Mouse (Mus musculus) cortical plate, adult 2 months (tissue): ENCODE data around the gene Crhr2. TPM values are rescaled to one million over a fixed set of nuclear protein-coding genes. Genes with fewer than 3 reads are reported as not detected.

Experiments
- H3K27ac ChIP-seq: fragments of 200-500 bp; 2 replicates; pipeline ENCODE4 v1.5.1; 2012; ENCODE audit warnings: low read length, control low read depth, inconsistent platforms; ENCODE audit not compliant: insufficient read depth
- H3K4me1 ChIP-seq: fragments of 200-500 bp; 2 replicates; pipeline ENCODE4 v1.6.1; 2011; ENCODE audit warnings: low read length; ENCODE audit not compliant: control insufficient read depth, insufficient read depth
- H3K4me3 ChIP-seq: fragments of 200-500 bp; 2 replicates; pipeline ENCODE4 v1.5.1; 2011; ENCODE audit warnings: mild to moderate bottlenecking, low read length, control low read depth; ENCODE audit not compliant: insufficient read depth
- CTCF ChIP-seq: fragments of 200-500 bp; IDR thresholded peaks from 2 replicates; pipeline ENCODE4 v1.5.1; 2011; ENCODE audit warnings: mild to moderate bottlenecking, control low read depth, low read length; ENCODE audit not compliant: insufficient read depth; ENCODE audit errors: extremely low read depth
- POLR2A ChIP-seq: fragments of 200-500 bp; IDR thresholded peaks from 2 replicates; pipeline ENCODE4 v1.6.1; 2011; ENCODE audit warnings: mild to moderate bottlenecking, low read length, control low read depth; ENCODE audit not compliant: insufficient read depth; ENCODE audit errors: extremely low read depth
- polyA plus RNA-seq: library from polyadenylated mRNA; depleted of rRNA; stranded (reverse); fragments of >200 nt; gene quantifications from 2 replicates; pipeline ENCODE4 v1.2.3, GENCODE M21; 2012; rRNA removed

Gene Crhr2
- polyA plus RNA-seq: 2.0 and 2.3 TPM in 2 replicates

DNA sequence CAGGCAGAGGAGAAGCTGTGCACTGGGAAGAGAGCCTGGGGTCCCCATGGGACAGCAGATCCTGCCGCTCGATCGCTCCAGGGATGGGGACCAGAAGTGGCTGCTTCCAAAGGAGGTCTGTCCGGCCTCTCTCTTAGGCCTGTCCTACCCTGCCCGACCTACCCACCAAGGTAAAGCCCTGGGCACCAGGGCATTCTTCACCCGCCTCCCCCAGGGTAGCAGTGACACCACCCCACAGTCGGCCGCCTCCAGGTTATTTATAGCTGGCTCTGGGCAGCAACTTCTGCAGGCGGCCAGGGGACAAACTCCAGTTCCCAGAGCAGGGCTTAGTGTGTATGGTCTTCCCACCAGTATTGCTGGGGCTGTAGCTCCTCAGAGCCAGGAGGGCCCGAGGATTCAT lies at the start of gene Crhr2:
TSS of gene Crhr2 (minus strand) at position 223 of the 400 bp plus-strand sequence.
- no peak within 1 kb of the TSS for H3K4me3 ChIP-seq
- no peak within 1 kb of the TSS for H3K27ac ChIP-seq
- no peak for TF ChIP-seq CTCF
- no peak for TF ChIP-seq POLR2A
- no peaks in the 10 kb centered on the region for H3K4me1 ChIP-seq

- Histone ChIP-seq H3K27ac (no peak overlapping the region), H3K4me1 (no peaks in the 10 kb centered on the region), H3K4me3 (no peak overlapping the region)
- TF ChIP-seq CTCF (no peak), POLR2A (no peak)
Observed at GRCm38 (mm10) chr6:55179560-55179959, 46.7 kb upstream of the Crhr2 start.

GRCm38 (mm10) chr6:55177060-55177732 lies 44.4 kb upstream of the Crhr2 start:
- no peaks in the 10 kb centered on the region for H3K4me1 ChIP-seq

DNA sequence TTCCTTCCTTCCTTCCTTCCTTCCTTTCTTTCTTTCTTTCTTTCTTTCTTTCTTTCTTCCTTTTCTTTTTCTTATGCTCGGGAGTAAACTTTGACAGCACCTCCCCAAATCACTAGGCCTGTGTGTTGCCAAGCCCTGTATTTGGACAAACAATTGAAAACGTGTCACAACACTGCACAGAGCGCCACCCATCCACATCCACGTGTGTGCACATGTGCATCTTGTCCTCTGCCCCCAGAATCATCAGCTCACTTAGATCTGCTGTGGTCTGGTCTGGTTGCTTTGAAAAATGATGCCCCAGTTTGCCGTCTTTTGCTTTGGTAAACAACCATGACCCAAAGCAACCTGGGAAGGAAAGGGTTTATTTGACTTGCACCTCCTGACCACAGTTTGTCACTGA lies 43.1 kb upstream of the Crhr2 start:
- no peak overlapping the region for H3K27ac ChIP-seq
- H3K4me1 ChIP-seq: no peaks in the 10 kb centered on the region
- TF ChIP-seq CTCF: no peak
- H3K4me3 ChIP-seq: no peak overlapping the region

More at GRCm38 (mm10) chr6:55177060-55177732, 44.4 kb upstream of the Crhr2 start:
- Histone ChIP-seq H3K4me3 (no peak overlapping the region), H3K27ac (no peak overlapping the region)
- TF ChIP-seq CTCF (peak; percentile 30; the same call in 1 of the 2 replicates), POLR2A (no peak)

DNA sequence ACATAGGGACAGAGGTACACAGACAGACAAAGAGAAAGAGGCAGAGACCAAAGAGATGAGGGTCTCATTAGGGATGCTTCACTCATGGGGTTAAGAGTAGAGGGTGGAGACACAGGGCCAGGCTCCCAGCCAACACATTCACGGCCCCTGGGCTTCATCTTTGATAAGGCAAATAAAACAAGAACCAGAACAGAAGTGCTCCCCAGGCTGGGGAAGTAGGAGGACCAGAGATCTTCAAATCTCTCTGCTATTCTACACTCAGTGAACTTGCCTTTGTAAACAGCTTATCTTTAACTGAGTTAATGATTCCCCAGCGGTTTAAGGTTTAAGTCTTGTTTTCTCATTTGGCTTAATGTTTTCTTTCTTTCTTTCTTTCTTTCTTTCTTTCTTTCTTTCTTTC lies 42.6 kb upstream of the Crhr2 start:
- Histone ChIP-seq H3K4me3 (no peak overlapping the region), H3K27ac (no peak overlapping the region), H3K4me1 (no peaks in the 10 kb centered on the region)
- TF ChIP-seq POLR2A (no peak), CTCF (no peak)

DNA sequence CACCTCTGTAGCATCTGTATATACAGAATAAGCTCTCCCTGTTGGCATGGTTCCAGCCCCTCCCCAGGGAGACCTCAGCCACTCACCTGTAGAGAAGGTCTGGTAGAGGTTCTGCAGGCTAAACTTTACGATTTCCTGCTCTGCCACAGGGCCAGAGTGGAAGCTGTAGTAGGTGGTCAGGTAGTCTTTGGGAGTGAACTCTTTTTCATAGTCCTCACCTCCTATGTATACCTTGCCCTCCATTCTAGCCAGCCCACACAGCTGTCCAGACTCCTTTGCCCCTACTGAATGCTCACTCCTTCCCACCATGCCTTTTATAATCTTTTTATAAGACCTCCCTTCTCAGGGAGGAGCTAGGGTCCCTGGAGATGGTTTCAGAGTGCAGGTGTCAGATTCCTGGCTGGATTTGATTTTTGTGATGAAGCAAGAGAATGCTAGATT lies 41.9 kb upstream of the Crhr2 start, which contains the start of gene Inmt:
TSS of gene Inmt (minus strand) at position 303 of the 441 bp plus-strand sequence.
- no peak within 1 kb of the TSS for H3K27ac ChIP-seq
- H3K4me3 ChIP-seq: no peak within 1 kb of the TSS
- H3K4me1 ChIP-seq: no peaks in the 10 kb centered on the region
- TF ChIP-seq POLR2A (no peak), CTCF (no peak)

GRCm38 (mm10) chr6:55173941-55174349 lies 41.1 kb upstream of the Crhr2 start:
- Histone ChIP-seq H3K4me3 (no peak overlapping the region), H3K4me1 (no peaks in the 10 kb centered on the region), H3K27ac (no peak overlapping the region)
- no peak for TF ChIP-seq POLR2A
- no peak for TF ChIP-seq CTCF

DNA sequence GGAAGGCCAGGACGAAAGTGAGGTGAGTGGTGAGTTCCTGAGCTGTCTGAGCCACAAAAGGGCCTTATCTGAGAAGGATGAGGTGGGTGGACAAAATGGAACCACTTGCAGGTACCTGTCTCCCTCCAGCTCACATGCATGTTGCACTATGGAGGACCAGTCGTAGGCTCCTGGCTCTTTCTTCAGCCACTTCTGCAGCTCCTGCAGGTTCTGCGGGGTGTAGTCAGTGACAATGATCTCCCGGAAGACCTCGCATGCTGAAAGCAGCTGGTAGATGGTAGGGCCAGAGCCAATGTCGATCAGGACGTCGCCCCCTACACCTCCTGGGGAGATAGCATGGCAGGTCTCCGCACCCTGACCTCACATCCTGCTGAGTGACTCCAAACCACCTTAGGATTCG lies 40.4 kb upstream of the Crhr2 start:
- Histone ChIP-seq H3K27ac (no peak overlapping the region), H3K4me1 (no peaks in the 10 kb centered on the region), H3K4me3 (no peak overlapping the region)
- no peak for TF ChIP-seq POLR2A

DNA sequence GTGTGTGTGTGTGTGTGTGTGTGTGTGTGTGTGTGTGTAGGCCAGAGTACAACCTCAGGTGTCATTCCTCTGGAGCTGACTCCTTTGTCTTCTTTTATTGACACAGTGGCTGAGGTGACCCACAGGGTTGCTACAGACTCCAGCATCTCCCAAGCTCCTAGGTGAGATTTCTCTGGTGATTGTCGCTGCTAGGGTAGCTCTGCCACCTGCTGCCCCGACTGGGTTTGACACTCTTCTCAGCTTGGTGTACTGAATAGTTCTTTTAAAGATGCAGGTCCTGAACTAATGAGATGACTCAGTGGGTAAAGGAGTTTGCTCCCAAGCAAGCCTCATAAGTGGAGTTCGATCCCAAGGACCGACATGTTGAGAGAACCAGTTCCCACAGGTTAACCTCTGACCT lies 38.8 kb upstream of the Crhr2 start:
- no peaks in the 10 kb centered on the region for H3K4me1 ChIP-seq
- TF ChIP-seq POLR2A: no peak
- peak; percentile 37 for TF ChIP-seq CTCF
- H3K4me3 ChIP-seq: no peak overlapping the region
- H3K27ac ChIP-seq: no peak overlapping the region

- no peak overlapping the region for H3K4me3 ChIP-seq
- TF ChIP-seq CTCF: no peak
- no peak for TF ChIP-seq POLR2A
- H3K27ac ChIP-seq: no peak overlapping the region
- no peaks in the 10 kb centered on the region for H3K4me1 ChIP-seq
Observed at GRCm38 (mm10) chr6:55169818-55170217, 37.0 kb upstream of the Crhr2 start.
